Mouse (Mus musculus) neural tube, embryonic 13.5 days (tissue): ENCODE results near the gene Snai3. TPM values are rescaled to one million over a fixed set of nuclear protein-coding genes. Genes with fewer than 3 reads are reported as not detected.

Source experiments
- ATAC-seq: fragments of 200-750 bp; cut with Nextera tagmentation; 2 replicates; pipeline ENCODE4 v1.8.0; 2017; ENCODE audit warnings: low read depth, mild to moderate bottlenecking, moderate TSS enrichment, moderate library complexity
- H3K27ac ChIP-seq: fragments of 300-500 bp; sonication (generic); replicated peaks from 2 replicates; pipeline ENCODE4 v1.5.1; 2015; ENCODE audit warnings: moderate library complexity, mild to moderate bottlenecking, inconsistent platforms
- H3K27me3 ChIP-seq: fragments of 300-500 bp; sonication (generic); 2 replicates; pipeline ENCODE4 v1.6.1; 2015; ENCODE audit warnings: mild to moderate bottlenecking, inconsistent platforms
- H3K36me3 ChIP-seq: fragments of 300-500 bp; sonication (generic); 2 replicates; pipeline ENCODE4 v1.6.1; 2015; ENCODE audit warnings: mild to moderate bottlenecking, inconsistent platforms
- H3K4me1 ChIP-seq: fragments of 300-500 bp; sonication (generic); replicated peaks from 2 replicates; pipeline ENCODE4 v1.6.1; 2015; ENCODE audit warnings: inconsistent platforms
- H3K4me2 ChIP-seq: fragments of 300-500 bp; sonication (generic); 2 replicates; pipeline ENCODE4 v1.6.1; 2015; ENCODE audit warnings: inconsistent platforms, mild to moderate bottlenecking, moderate library complexity
- H3K4me3 ChIP-seq: fragments of 300-500 bp; sonication (generic); 2 replicates; pipeline ENCODE4 v1.5.1; 2015; ENCODE audit warnings: mild to moderate bottlenecking, inconsistent platforms
- H3K9ac ChIP-seq: fragments of 300-500 bp; sonication (generic); 2 replicates; pipeline ENCODE4 v1.6.1; 2015; ENCODE audit warnings: moderate library complexity, mild to moderate bottlenecking, inconsistent platforms
- H3K9me3 ChIP-seq: fragments of 300-500 bp; sonication (generic); 2 replicates; pipeline ENCODE4 v1.6.1; 2016; ENCODE audit warnings: inconsistent platforms
- WGBS: fragments of 180-500 bp; shearing (Covaris S2); methylation state at CpG from one replicate; pipeline ENCODE4 v1.1.7; 2015; 5-methylcytosine and 5-hydroxymethylcytosine counted together
- microRNA-seq: library from miRNA; unstranded; fragments of <30 nt; microRNA quantifications from one replicate; pipeline ENCODE4, GENCODE M21; 2016
- polyA plus RNA-seq: library from polyadenylated mRNA; unstranded; fragments of >200 nt; fragmentation: Nextera tagmentation; extraction: Ambion mirVana; gene quantifications from 2 replicates; pipeline ENCODE4 v1.2.1, GENCODE M21; 2015

Snai3 gene
- polyA plus RNA-seq, 1 experiment from 2014 or later: 0.15 TPM

GRCm38 (mm10) chr8:122423217-122423616, 37.3 kb downstream of the Snai3 start:
- Histone ChIP-seq H3K27me3 (no peaks in the 10 kb centered on the region), H3K9me3 (no peaks in the 10 kb centered on the region), H3K4me1 (no peaks in the 10 kb centered on the region), H3K4me3 (no peak overlapping the region), H3K4me2 (no peak overlapping the region), H3K36me3 (peaks cover 10% of the 10 kb centered on the region), H3K9ac (no peak overlapping the region), H3K27ac (no peak overlapping the region)
- no peak for ATAC-seq
- WGBS: 84% methylated on average over 24 of the region's 24 CpGs

GRCm38 (mm10) chr8:122421376-122422070, 39.0 kb downstream of the Snai3 start, which contains the start of gene Il17c:
TSS of gene Il17c (plus strand) at chr8:122422020.
- no peak for ATAC-seq
- Histone ChIP-seq H3K4me3 (no peak within 1 kb of the TSS), H3K9me3 (no peaks in the 10 kb centered on the region), H3K36me3 (peaks cover 25% of the 10 kb centered on the region), H3K27ac (no peak within 1 kb of the TSS), H3K9ac (no peak within 1 kb of the TSS), H3K4me1 (no peaks in the 10 kb centered on the region), H3K27me3 (no peaks in the 10 kb centered on the region), H3K4me2 (no peak within 1 kb of the TSS)
- 88% methylated on average over 14 of the region's 14 CpGs for WGBS

GRCm38 (mm10) chr8:122419881-122420555, 40.5 kb downstream of the Snai3 start:
- no peak overlapping the region for H3K9ac ChIP-seq
- peaks cover 40% of the 10 kb centered on the region for H3K36me3 ChIP-seq
- no peaks in the 10 kb centered on the region for H3K4me1 ChIP-seq
- H3K27me3 ChIP-seq: no peaks in the 10 kb centered on the region
- no peaks in the 10 kb centered on the region for H3K9me3 ChIP-seq
- H3K27ac ChIP-seq: no peak overlapping the region
- ATAC-seq: no peak
- H3K4me2 ChIP-seq: no peak overlapping the region
- H3K4me3 ChIP-seq: no peak overlapping the region
- 72% methylated on average over 9 of the region's 9 CpGs for WGBS

GRCm38 (mm10) chr8:122415554-122415953, 45.0 kb downstream of the Snai3 start:
- Histone ChIP-seq H3K4me1 (no peaks in the 10 kb centered on the region), H3K4me2 (no peak overlapping the region), H3K9me3 (no peaks in the 10 kb centered on the region), H3K4me3 (no peak overlapping the region), H3K36me3 (peaks cover 85% of the 10 kb centered on the region), H3K27ac (no peak overlapping the region), H3K9ac (no peak overlapping the region), H3K27me3 (no peaks in the 10 kb centered on the region)
- WGBS: 89% methylated on average over 6 of the region's 6 CpGs
- ATAC-seq: no peak

GRCm38 (mm10) chr8:122414311-122414710, 46.2 kb downstream of the Snai3 start:
- ATAC-seq: no peak
- Histone ChIP-seq H3K27me3 (no peaks in the 10 kb centered on the region), H3K9me3 (no peaks in the 10 kb centered on the region), H3K4me2 (no peak overlapping the region), H3K4me3 (no peak overlapping the region), H3K9ac (no peak overlapping the region), H3K36me3 (peaks cover 97% of the 10 kb centered on the region), H3K4me1 (no peaks in the 10 kb centered on the region), H3K27ac (no peak overlapping the region)
- WGBS: 85% methylated on average over 9 of the region's 9 CpGs

- H3K9ac ChIP-seq: no peak overlapping the region
- H3K36me3 ChIP-seq: peaks cover 99% of the 10 kb centered on the region
- no peaks in the 10 kb centered on the region for H3K9me3 ChIP-seq
- no peak overlapping the region for H3K4me2 ChIP-seq
- 95% methylated on average over 7 of the region's 7 CpGs for WGBS
- no peak overlapping the region for H3K4me3 ChIP-seq
- no peak overlapping the region for H3K27ac ChIP-seq
- no peak for ATAC-seq
- H3K27me3 ChIP-seq: no peaks in the 10 kb centered on the region
- no peaks in the 10 kb centered on the region for H3K4me1 ChIP-seq
Measured at GRCm38 (mm10) chr8:122407678-122408077, 52.9 kb downstream of the Snai3 start.

GRCm38 (mm10) chr8:122405146-122405805, 55.3 kb downstream of the Snai3 start:
- H3K4me1 ChIP-seq: no peaks in the 10 kb centered on the region
- H3K27ac ChIP-seq: no peak overlapping the region
- H3K36me3 ChIP-seq: peaks cover 99% of the 10 kb centered on the region
- WGBS: 92% methylated on average over 9 of the region's 9 CpGs
- no peak overlapping the region for H3K4me3 ChIP-seq
- H3K27me3 ChIP-seq: no peaks in the 10 kb centered on the region
- no peaks in the 10 kb centered on the region for H3K9me3 ChIP-seq
- no peak overlapping the region for H3K9ac ChIP-seq
- no peak for ATAC-seq
- H3K4me2 ChIP-seq: no peak overlapping the region

Small RNAs within 50 kb of the gene (microRNA-seq; reads per million reads assigned to microRNA genes)
- gene Gm24366: not detected

Other genes with a start within 250 kb of the Snai3 start
- gene Zfpm1, start 178.6 kb downstream of the Snai3 start, polyA plus RNA-seq: 0.83 and 0.89 TPM in 2 replicates
- gene Trhr2, start 100.0 kb downstream of the Snai3 start, polyA plus RNA-seq: not detected in 2 replicates
- gene Zc3h18, start 84.1 kb downstream of the Snai3 start, polyA plus RNA-seq: 37.0 and 43.6 TPM in 2 replicates
- gene Il17c, start 38.7 kb downstream of the Snai3 start, polyA plus RNA-seq: not detected in 2 replicates
- 46.6 and 51.4 TPM in 2 replicates for gene Cyba, start 27.8 kb downstream of the Snai3 start, polyA plus RNA-seq
- gene Mvd, start 17.3 kb downstream of the Snai3 start, polyA plus RNA-seq: 46.6 and 53.8 TPM in 2 replicates
- gene Rnf166, start 15.3 kb upstream of the Snai3 start, polyA plus RNA-seq: 36.8 and 39.1 TPM in 2 replicates
- gene Ctu2, start 15.4 kb upstream of the Snai3 start, polyA plus RNA-seq: 57.4 and 63.7 TPM in 2 replicates
- gene Piezo1, start 90.6 kb upstream of the Snai3 start, polyA plus RNA-seq: 3.2 and 6.2 TPM in 2 replicates
- 7.3 and 9.2 TPM in 2 replicates for gene Cdt1, start 107.3 kb upstream of the Snai3 start, polyA plus RNA-seq
- gene Aprt, start 116.2 kb upstream of the Snai3 start, polyA plus RNA-seq: 133 and 161 TPM in 2 replicates
- 5.5 and 6.5 TPM in 2 replicates for gene Galns, start 150.7 kb upstream of the Snai3 start, polyA plus RNA-seq
- 84.7 and 101 TPM in 2 replicates for gene Trappc2l, start 150.9 kb upstream of the Snai3 start, polyA plus RNA-seq
- not detected in 2 replicates for gene Pabpn1l, start 162.0 kb upstream of the Snai3 start, polyA plus RNA-seq
- gene Cbfa2t3, start 238.4 kb upstream of the Snai3 start, polyA plus RNA-seq: 21.2 and 22.2 TPM in 2 replicates